Mouse (Mus musculus): ENCODE measurements around the gene Ibtk. TPM values are rescaled to one million over a fixed set of nuclear protein-coding genes. Genes with fewer than 3 reads are reported as not detected.
"Not testable (repeated sequence)": the region's sequence is repeated elsewhere in the genome, so short reads cannot be mapped to it uniquely, and the experiment has no call there.

The Ibtk gene
- 10 to 100 TPM; 33.9 to 37.8 TPM for total RNA-seq (2021)

- intact Hi-C loops (cut with DNase I), result no loop called here
- peak; percentile 99 to 100 for DNase-seq
These were observed at the start of gene Ibtk for GRCm38 (mm10) chr9:85749142-85749921. Gene Ibtk, minus strand, starts transcription at chr9:85749334.

- intact Hi-C loops (cut with DNase I); DNase-seq: not testable (repeated sequence)
These were observed 42.4 kb upstream of the Ibtk start for GRCm38 (mm10) chr9:85791521-85791920.

GRCm38 (mm10) chr9:85780249-85780648 is 31.1 kb upstream of the Ibtk start:
- no peak for DNase-seq
- intact Hi-C loops (cut with DNase I), result no loop called here

GRCm38 (mm10) chr9:85779458-85779857 is 30.3 kb upstream of the Ibtk start:
- intact Hi-C loops (cut with DNase I), result loop anchor here (1.0 to 10.0 kb wide), 2 partner anchors 670 to 805 kb away; no protein-coding TSS in a partner anchor
- no peak for DNase-seq

GRCm38 (mm10) chr9:85777544-85777943 is 28.4 kb upstream of the Ibtk start:
- intact Hi-C loops (cut with DNase I), result loop anchor here (10.0 kb wide), 1 partner anchor 807 kb away; no protein-coding TSS in a partner anchor

GRCm38 (mm10) chr9:85772280-85772679 is 23.1 kb upstream of the Ibtk start:
- intact Hi-C loops (cut with DNase I), result loop anchor here (10.0 kb wide), 1 partner anchor 813 kb away; no protein-coding TSS in a partner anchor
- DNase-seq, result no peak

More at GRCm38 (mm10) chr9:85777544-85777943, 28.4 kb upstream of the Ibtk start:
- no peak for DNase-seq

GRCm38 (mm10) chr9:85771454-85771853 is 22.3 kb upstream of the Ibtk start:
- intact Hi-C loops (cut with DNase I), result loop anchor here (10.0 kb wide), 1 partner anchor 813 kb away; no protein-coding TSS in a partner anchor
- DNase-seq, result no peak

- intact Hi-C loops (cut with DNase I), result loop anchor here (10.0 kb wide), 1 partner anchor 814 kb away; no protein-coding TSS in a partner anchor
These were observed 21.2 kb upstream of the Ibtk start for GRCm38 (mm10) chr9:85770369-85770768.

GRCm38 (mm10) chr9:85769057-85769789 is 20.1 kb upstream of the Ibtk start:
- intact Hi-C loops (cut with DNase I), result no loop called here
- DNase-seq, result no peak

More at GRCm38 (mm10) chr9:85770369-85770768, 21.2 kb upstream of the Ibtk start:
- DNase-seq, result no peak

GRCm38 (mm10) chr9:85767255-85767654 is 18.1 kb upstream of the Ibtk start:
- no peak for DNase-seq
- intact Hi-C loops (cut with DNase I), result no loop called here

- DNase-seq, result no peak
- intact Hi-C loops (cut with DNase I), result no loop called here
These were observed 13.3 kb upstream of the Ibtk start for GRCm38 (mm10) chr9:85762476-85762875.

- no peak for DNase-seq
- intact Hi-C loops (cut with DNase I), result loop anchor here (10.0 kb wide), 1 partner anchor 824 kb away; the partner anchor contains the start of genes Pgm3 and Rwdd2a
These were observed 1.7 kb upstream of the Ibtk start for GRCm38 (mm10) chr9:85750797-85751196.

GRCm38 (mm10) chr9:85749922-85750509 is 882 bp upstream of the Ibtk start:
- intact Hi-C loops (cut with DNase I), result loop anchor here (10.0 kb wide), 1 partner anchor 825 kb away; the partner anchor contains the start of genes Pgm3 and Rwdd2a
- no peak for DNase-seq

- intact Hi-C loops (cut with DNase I), result no loop called here
These were observed 661 bp downstream of the Ibtk start for GRCm38 (mm10) chr9:85748204-85749141.

GRCm38 (mm10) chr9:85745566-85745965 is 3.6 kb downstream of the Ibtk start:
- intact Hi-C loops (cut with DNase I), result no loop called here
- DNase-seq, result no peak

More at GRCm38 (mm10) chr9:85748204-85749141, 661 bp downstream of the Ibtk start:
- peak; percentile 75 to 86 for DNase-seq

- intact Hi-C loops (cut with DNase I), result no loop called here
These were observed 5.8 kb downstream of the Ibtk start for GRCm38 (mm10) chr9:85743358-85743757.

GRCm38 (mm10) chr9:85742107-85742506 is 7.0 kb downstream of the Ibtk start:
- no peak for DNase-seq
- intact Hi-C loops (cut with DNase I), result no loop called here

More at GRCm38 (mm10) chr9:85743358-85743757, 5.8 kb downstream of the Ibtk start:
- no peak for DNase-seq

- intact Hi-C loops (cut with DNase I), result no loop called here
These were observed 9.9 kb downstream of the Ibtk start for GRCm38 (mm10) chr9:85739279-85739678.

GRCm38 (mm10) chr9:85734821-85735220 is 14.3 kb downstream of the Ibtk start:
- DNase-seq, result no peak
- intact Hi-C loops (cut with DNase I), result no loop called here

More at GRCm38 (mm10) chr9:85739279-85739678, 9.9 kb downstream of the Ibtk start:
- no peak for DNase-seq

All from heart, postnatal 36 days (tissue).